Mouse (Mus musculus): ENCODE measurements around the gene Card14. TPM values are rescaled to one million over a fixed set of nuclear protein-coding genes. Genes with fewer than 3 reads are reported as not detected.
A peak's percentile ranks its signal among the peaks of the same experiment; 100 is the strongest.
"Not testable (repeated sequence)": the region's sequence is repeated elsewhere in the genome, so short reads cannot be mapped to it uniquely, and the experiment has no call there.

The Card14 gene
- total and polyA plus RNA-seq, 2 experiments from 2014 or later = 0.81 to 1.7 TPM

DNA sequence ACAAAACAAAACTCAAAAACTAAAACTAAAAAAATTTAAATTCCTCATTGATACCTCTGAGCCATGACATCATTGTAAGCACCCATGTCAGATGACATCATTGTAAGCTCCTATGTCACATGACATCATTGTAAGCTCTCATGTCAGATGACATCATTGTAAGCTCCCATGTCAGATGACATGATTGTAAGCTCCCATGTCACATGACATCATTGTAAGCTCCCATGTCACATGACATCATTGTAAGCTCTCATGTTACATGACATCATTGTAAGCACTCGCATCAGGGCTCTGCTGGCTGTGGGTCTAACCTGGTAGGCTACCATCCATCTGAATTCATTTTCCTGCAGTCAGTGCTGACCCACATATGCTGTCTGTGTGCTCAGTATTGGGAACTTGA lies 71.0 kb downstream of the Card14 start:
- no peak overlapping the region for H3K27ac ChIP-seq
- H3K9ac ChIP-seq (replicated peaks; ENCODE audit: low read length) = no peak overlapping the region
- H3K4me1 ChIP-seq (ENCODE audit: insufficient read depth, low read length) = no peaks in the 10 kb centered on the region
- ATAC-seq = no peak
- no peak for TF ChIP-seq CTCF (IDR thresholded peaks at IDR 0.05; ENCODE audit: low read depth)
- H3K4me2 ChIP-seq (ENCODE audit: low read depth, low read length) = no peak overlapping the region
- DNase-seq (ENCODE audit: low spot score) = no peak
- H3K9me3 ChIP-seq (ENCODE audit: low read length) = no peaks in the 10 kb centered on the region
- WGBS = 97% methylated on average over 1 of the region's 1 CpGs
- H3K36me3 ChIP-seq (ENCODE audit: insufficient read depth, low read length) = no peaks in the 10 kb centered on the region; the same call in 1 of the 2 replicates
- H3K4me3 ChIP-seq (ENCODE audit: low read length) = no peak overlapping the region
- no peaks in the 10 kb centered on the region for H3K27me3 ChIP-seq (ENCODE audit: insufficient read depth, low read length)

DNA sequence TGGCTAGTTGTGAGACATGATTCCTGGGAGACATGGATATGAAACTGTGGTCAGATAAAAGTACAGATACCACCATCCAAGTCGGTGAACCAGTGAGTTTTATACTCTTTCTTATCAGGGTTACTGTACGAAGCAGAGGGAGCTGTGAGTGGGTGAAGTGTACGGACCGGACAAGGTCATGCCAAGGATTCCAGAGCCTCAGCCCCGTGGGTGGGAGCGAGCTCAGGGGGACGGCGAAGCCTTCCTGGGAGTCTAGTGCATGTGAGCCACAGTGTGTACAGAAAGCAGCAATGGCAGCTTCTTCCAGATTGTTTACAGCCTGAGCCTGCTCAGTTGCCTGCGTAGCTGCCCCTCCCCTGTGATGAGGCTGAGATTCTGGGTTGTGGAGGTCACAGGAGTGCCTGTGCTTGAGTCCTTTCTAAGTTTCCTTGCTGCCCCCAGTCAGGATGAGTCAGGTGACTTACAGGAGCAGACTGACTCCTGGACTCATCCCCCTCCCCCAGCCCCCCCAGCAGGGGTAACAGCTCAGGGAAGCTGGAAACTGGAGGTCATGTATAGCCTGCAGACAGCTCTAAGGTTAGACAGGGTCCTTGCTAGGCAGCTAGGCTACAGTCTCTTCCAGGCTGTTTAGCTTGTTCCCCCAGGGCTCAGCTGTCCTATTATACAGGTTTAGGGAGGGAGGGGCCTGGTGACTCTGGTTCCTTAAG lies 74.2 kb downstream of the Card14 start:
- no peaks in the 10 kb centered on the region; the same call in 1 of the 2 replicates for H3K36me3 ChIP-seq (ENCODE audit: insufficient read depth, low read length)
- WGBS = 82% methylated on average over 9 of the region's 9 CpGs
- no peaks in the 10 kb centered on the region for H3K4me1 ChIP-seq (ENCODE audit: insufficient read depth, low read length)
- ATAC-seq (no peak), DNase-seq (ENCODE audit: low spot score) (no peak)
- H3K4me2 ChIP-seq (ENCODE audit: low read depth, low read length) = no peak overlapping the region
- no peaks in the 10 kb centered on the region for H3K9me3 ChIP-seq (ENCODE audit: low read length)
- no peak for TF ChIP-seq CTCF (IDR thresholded peaks at IDR 0.05; ENCODE audit: low read depth)
- no peak overlapping the region for H3K9ac ChIP-seq (replicated peaks; ENCODE audit: low read length)
- no peak overlapping the region for H3K4me3 ChIP-seq (ENCODE audit: low read length)
- no peaks in the 10 kb centered on the region for H3K27me3 ChIP-seq (ENCODE audit: insufficient read depth, low read length)
- no peak overlapping the region for H3K27ac ChIP-seq

DNA sequence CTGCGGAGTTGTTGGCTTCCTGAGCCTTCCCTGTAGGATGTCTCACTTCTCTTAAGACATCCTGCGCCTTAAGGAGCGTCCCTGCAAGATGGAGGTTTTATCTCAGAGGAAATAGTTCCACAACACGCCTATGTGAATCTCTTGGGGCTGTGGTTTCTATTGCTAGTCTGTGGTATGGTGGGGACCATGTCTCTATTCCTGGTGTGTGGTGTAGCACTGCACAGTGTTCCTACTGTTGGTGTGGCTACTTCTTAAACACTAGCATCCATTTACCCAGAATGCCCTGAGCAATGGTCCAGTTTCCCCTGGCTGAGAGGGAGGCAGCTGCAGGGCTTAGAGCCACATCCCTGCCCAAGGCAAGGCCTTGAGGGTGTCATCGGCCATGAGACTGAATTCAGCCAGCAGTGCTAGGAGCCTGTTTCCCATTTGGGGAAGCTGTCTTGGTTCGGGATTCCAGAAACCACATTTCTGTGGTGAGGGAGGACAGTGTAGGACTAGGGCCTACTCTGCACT lies 74.8 kb downstream of the Card14 start:
- DNase-seq (ENCODE audit: low spot score) = no peak
- Histone ChIP-seq H3K4me2 (ENCODE audit: low read depth, low read length) (no peak overlapping the region), H3K9ac (replicated peaks; ENCODE audit: low read length) (no peak overlapping the region), H3K4me1 (ENCODE audit: insufficient read depth, low read length) (no peaks in the 10 kb centered on the region), H3K27ac (no peak overlapping the region), H3K4me3 (ENCODE audit: low read length) (no peak overlapping the region), H3K27me3 (ENCODE audit: insufficient read depth, low read length) (no peaks in the 10 kb centered on the region), H3K36me3 (ENCODE audit: insufficient read depth, low read length) (no peaks in the 10 kb centered on the region; the same call in 1 of the 2 replicates), H3K9me3 (ENCODE audit: low read length) (no peaks in the 10 kb centered on the region)
- TF ChIP-seq CTCF (IDR thresholded peaks at IDR 0.05; ENCODE audit: low read depth) = no peak
- ATAC-seq = no peak
- 82% methylated on average over 6 of the region's 6 CpGs for WGBS

DNA sequence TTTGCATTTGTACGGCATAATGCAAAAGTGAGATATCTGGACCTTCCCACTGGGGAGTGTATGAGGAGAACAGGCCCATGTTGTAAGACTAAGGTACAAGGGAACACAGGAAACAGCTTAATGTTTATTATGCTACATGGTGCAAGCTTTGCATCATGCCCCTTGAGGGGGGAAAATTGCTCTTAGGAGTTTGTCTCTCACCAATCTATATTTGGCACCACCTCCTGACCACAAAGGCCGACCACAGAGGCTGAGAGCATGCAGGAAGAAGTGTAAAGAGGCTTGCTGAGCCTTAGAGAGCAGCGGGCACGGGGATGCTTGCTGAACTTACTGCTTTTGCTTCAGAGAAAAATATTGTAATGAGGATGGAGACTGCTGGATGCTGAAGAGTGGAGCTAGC lies 77.3 kb downstream of the Card14 start:
- H3K27ac ChIP-seq = no peak overlapping the region
- DNase-seq (ENCODE audit: low spot score) (no peak), ATAC-seq (no peak)
- no peaks in the 10 kb centered on the region for H3K9me3 ChIP-seq (ENCODE audit: low read length)
- H3K27me3 ChIP-seq (ENCODE audit: insufficient read depth, low read length) = no peaks in the 10 kb centered on the region
- no peak overlapping the region for H3K4me2 ChIP-seq (ENCODE audit: low read depth, low read length)
- H3K9ac ChIP-seq (replicated peaks; ENCODE audit: low read length) = no peak overlapping the region
- no peak overlapping the region for H3K4me3 ChIP-seq (ENCODE audit: low read length)
- no peaks in the 10 kb centered on the region for H3K36me3 ChIP-seq (ENCODE audit: insufficient read depth, low read length)
- TF ChIP-seq CTCF (IDR thresholded peaks at IDR 0.05; ENCODE audit: low read depth) = no peak
- 74% methylated on average over 4 of the region's 4 CpGs for WGBS
- H3K4me1 ChIP-seq (ENCODE audit: insufficient read depth, low read length) = 0 out of 2 replicates have a peak, but pooled peaks cover 3% of the 10 kb centered on the region

DNA sequence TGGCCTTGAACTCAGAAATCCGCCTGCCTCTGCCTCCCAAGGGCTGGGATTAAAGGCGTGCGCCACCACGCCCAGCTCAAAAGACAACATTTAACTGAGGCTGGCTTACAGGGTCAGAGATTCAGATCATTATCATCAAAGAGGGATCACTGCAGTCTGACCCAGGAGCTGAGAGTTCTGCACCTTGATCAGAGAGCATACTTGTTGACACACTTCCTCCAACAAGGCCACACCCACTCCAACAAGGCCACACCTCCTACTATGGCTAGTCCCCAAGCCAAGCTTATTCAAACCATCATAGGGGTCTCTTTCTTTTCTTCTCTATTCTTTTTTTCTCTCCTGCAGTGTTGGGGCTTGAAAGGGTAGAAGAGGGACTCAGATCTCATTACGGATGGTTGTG lies 78.7 kb downstream of the Card14 start:
- H3K4me3 ChIP-seq (ENCODE audit: low read length) = no peak overlapping the region
- no peak for DNase-seq (ENCODE audit: low spot score)
- no peaks in the 10 kb centered on the region for H3K36me3 ChIP-seq (ENCODE audit: insufficient read depth, low read length)
- H3K9me3 ChIP-seq (ENCODE audit: low read length) = no peaks in the 10 kb centered on the region
- H3K4me1 ChIP-seq (ENCODE audit: insufficient read depth, low read length) = 0 out of 2 replicates have a peak, but pooled peaks cover 3% of the 10 kb centered on the region
- H3K27me3 ChIP-seq (ENCODE audit: insufficient read depth, low read length) = peaks cover 8% of the 10 kb centered on the region; the same call in 1 of the 2 replicates
- H3K27ac ChIP-seq = no peak overlapping the region
- no peak overlapping the region for H3K9ac ChIP-seq (replicated peaks; ENCODE audit: low read length)
- H3K4me2 ChIP-seq (ENCODE audit: low read depth, low read length) = no peak overlapping the region
- no peak for TF ChIP-seq CTCF (IDR thresholded peaks at IDR 0.05; ENCODE audit: low read depth)
- 96% methylated on average over 5 of the region's 5 CpGs for WGBS
- no peak for ATAC-seq

DNA sequence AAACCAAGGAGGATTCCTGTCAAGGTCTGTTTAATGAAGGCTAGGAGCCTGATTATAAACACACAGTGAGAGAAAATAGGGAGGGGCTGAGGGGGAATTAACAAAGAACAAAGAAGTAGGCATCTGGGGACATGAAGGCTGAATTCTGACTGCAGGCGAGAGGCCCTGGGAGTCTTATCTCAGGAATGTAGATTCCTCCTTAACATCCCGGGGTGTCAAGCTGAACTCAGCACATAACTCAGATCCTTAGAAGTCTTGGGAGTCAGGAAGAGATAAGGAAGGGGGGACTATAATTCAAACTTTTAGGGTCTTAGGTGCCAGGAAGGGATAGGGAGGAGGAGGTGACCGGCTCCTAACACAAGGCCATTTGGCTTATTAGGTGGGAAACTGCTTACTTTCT lies 79.7 kb downstream of the Card14 start:
- H3K27me3 ChIP-seq (ENCODE audit: insufficient read depth, low read length) = peaks cover 13% of the 10 kb centered on the region; the same call in 1 of the 2 replicates
- not testable (repeated sequence) for H3K4me3 ChIP-seq (ENCODE audit: low read length); H3K27ac ChIP-seq; DNase-seq (ENCODE audit: low spot score); ATAC-seq; H3K9ac ChIP-seq (replicated peaks; ENCODE audit: low read length); H3K4me2 ChIP-seq (ENCODE audit: low read depth, low read length); H3K4me1 ChIP-seq (ENCODE audit: insufficient read depth, low read length); H3K36me3 ChIP-seq (ENCODE audit: insufficient read depth, low read length); H3K9me3 ChIP-seq (ENCODE audit: low read length)
- 39% methylated on average over 3 of the region's 3 CpGs for whole genome bisulfite sequencing

DNA sequence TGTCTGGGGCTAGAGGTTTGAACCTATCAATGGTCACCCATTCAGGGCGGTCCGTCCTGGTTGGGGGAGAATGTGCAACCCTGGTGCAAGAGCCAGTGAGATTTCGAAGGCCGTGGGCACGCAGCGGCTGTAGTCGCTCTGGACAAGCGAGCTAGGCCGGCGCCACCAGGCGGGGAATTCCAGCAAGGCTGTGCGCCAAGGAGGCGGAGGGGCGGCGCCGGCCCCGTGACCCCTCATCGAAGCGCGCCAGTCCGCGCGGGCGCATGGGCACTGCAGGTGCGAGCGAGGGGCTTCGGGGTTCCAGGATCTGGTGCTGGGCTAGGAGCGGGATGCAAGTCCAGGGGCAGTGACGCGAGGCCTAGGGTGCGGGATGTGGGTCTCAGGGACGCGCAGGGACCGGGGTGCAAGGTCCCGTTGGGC lies 82.3 kb downstream of the Card14 start:
- H3K9me3 ChIP-seq (ENCODE audit: low read length) = no peaks in the 10 kb centered on the region
- H3K36me3 ChIP-seq (ENCODE audit: insufficient read depth, low read length) = no peaks in the 10 kb centered on the region
- WGBS = 2% methylated on average over 35 of the region's 35 CpGs
- peak overlapping the region; percentile 61 for H3K9ac ChIP-seq (replicated peaks; ENCODE audit: low read length)
- peak overlapping the region; percentile 74 for H3K27ac ChIP-seq
- ATAC-seq (peak; percentile 88), DNase-seq (ENCODE audit: low spot score) (peak; percentile 82)
- H3K4me2 ChIP-seq (ENCODE audit: low read depth, low read length) = peak overlapping the region; percentile 99
- peaks cover 25% of the 10 kb centered on the region for H3K27me3 ChIP-seq (ENCODE audit: insufficient read depth, low read length)
- TF ChIP-seq CTCF (IDR thresholded peaks at IDR 0.05; ENCODE audit: low read depth) = peak; percentile 50
- peak overlapping the region; percentile 55 for H3K4me3 ChIP-seq (ENCODE audit: low read length)
- peaks cover 8% of the 10 kb centered on the region; the same call in 1 of the 2 replicates for H3K4me1 ChIP-seq (ENCODE audit: insufficient read depth, low read length)

All from hindbrain, postnatal 0 days (tissue).